Mouse (Mus musculus) spleen, postnatal 36 days (tissue): ENCODE results near the gene Gm20388.

Experiments used
- DNase-seq, 2 experiments: peaks; one replicate each; pipeline ENCODE4 v3.0.0; 2022; ENCODE audit warnings: low spot score in 2 of 2, mixed read lengths in 1 of 2

Gene Gm20388

GRCm38 (mm10) chr8:121932026-121932667, 2021.5 kb downstream of the Gm20388 start:
- DNase-seq: no peak

GRCm38 (mm10) chr8:121932668-121933520, 2022.3 kb downstream of the Gm20388 start:
- no peak for DNase-seq

DNA sequence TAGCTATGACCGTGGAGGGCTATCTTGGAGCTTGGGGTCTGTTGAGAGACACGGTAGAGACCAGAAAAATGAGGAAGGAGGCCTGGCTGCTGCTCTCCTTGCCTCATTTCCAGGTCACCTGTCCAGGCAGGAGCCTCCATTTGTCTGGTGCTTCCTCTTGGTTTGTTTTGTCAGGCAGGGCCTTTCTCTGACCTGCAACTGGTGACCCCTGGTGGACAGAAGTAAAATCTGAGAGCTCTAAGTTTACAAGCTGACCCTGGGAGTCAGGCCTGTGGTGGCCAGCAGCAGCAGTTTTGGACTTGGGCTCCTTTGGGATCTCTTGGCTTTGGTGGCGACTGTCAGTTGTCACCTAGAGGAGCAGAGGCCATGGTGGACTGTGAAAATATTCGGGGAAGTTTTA, 2023.9 kb downstream of the Gm20388 start:
- peak; percentile 22 to 32 for DNase-seq

DNA sequence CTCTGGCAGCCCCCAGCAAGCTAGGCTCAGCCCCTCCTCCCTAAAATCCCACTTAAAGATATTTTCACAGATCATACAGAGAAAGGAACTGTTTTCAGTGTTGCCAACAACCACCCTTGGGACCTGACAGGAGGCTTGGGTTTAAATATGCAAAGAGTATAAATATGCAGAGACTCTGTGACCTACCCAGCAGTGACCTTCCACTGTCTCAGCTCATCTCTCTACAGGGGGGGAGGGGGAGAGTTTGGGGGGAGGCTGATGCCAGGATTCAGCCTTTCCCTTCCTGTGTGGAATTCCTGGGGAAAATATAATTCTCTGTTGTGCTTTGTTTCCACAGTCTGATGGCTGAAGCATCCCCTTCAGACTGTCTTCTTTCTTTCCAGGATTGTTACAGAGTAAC, 2024.3 kb downstream of the Gm20388 start:
- DNase-seq: no peak

- no peak for DNase-seq
Observed at GRCm38 (mm10) chr8:121935341-121936294, 2025.0 kb downstream of the Gm20388 start.

DNA sequence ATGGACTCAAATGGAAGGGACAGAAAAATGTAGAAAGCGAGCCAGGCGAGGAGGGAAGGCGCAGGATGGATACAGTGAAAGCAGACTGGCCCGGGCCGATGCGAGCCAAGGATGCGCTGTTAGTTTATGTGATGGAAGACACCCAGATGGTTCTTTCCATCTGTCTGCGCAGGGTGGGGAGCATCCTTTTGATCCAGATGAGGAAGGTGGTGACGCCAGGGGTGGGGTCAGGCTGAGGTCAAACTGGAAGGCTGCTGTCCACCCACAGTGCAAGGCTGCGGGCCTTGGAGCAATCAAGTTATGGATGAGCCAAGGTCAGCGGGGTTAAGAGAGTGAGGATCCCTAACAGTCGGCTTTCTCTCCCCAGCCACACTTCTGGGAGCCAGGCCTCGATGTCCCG, 2025.8 kb downstream of the Gm20388 start:
- no peak for DNase-seq

- no peak for DNase-seq
Observed at GRCm38 (mm10) chr8:121938732-121939131, 2028.1 kb downstream of the Gm20388 start.

DNA sequence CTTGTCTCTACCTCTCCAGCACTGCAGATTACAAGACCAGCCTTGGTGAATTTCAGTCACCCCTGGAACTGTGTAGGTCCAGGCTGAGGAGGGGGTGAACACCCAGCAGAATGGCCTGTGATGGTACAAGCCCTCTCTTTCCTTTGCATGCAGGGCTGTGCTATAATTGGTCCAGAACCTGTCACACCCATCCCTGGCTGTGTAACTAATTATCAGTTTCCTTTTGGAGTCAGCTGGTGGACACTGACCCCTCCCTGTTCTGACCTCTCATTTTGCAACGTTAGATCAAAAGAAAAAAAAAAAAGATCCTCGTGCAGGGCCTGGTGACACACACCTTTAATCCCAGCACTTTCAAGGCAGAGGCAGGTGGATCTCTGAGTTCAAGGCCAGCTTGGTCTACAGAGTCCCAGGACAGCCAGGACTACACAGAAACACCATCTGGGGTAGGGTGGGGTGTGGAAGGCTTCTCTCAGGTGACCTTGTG, 2032.5 kb downstream of the Gm20388 start:
- no peak for DNase-seq

- DNase-seq: no peak
Observed at GRCm38 (mm10) chr8:121943716-121944115, 2033.1 kb downstream of the Gm20388 start.

- no peak for DNase-seq
Observed at GRCm38 (mm10) chr8:121944831-121945230, 2034.2 kb downstream of the Gm20388 start, which contains the start of gene Car5a. Car5a (minus strand) TSS chr8:121944904.

GRCm38 (mm10) chr8:121946351-121946750, 2035.7 kb downstream of the Gm20388 start:
- no peak for DNase-seq

DNA sequence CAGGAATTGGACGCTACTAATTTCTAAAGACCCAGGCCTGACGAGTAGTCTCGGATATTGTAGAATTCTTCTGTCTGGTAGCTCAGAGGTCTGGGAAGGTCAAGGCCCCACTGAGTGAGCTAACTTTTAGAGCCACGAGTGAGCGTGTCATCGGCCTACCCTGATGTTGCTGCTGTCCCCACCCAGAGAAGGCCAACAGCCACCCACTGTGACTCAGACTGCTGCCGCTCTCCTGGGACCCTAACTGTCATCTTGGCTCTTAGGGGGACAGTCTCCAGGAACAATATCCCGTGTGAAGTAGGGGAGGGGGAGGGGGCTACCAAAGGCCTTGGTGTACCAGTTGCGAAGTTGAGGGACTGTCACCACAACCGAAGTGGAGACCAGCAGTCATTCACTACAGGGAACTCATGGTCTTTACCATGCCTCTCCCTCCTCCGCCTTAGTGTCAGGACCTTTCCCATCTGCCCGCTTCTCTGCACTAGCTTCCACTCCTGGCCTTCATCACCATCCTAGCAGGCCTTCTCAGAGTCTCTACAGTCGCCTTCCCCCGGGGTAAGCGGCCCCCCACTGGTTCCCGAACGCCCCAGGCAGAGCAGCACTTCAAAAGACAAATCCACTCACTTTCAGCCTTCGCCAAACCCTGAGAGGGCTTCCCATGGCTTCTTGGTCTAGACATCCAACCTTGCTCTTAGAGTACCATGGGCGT, 2036.6 kb downstream of the Gm20388 start:
- DNase-seq: no peak

DNA sequence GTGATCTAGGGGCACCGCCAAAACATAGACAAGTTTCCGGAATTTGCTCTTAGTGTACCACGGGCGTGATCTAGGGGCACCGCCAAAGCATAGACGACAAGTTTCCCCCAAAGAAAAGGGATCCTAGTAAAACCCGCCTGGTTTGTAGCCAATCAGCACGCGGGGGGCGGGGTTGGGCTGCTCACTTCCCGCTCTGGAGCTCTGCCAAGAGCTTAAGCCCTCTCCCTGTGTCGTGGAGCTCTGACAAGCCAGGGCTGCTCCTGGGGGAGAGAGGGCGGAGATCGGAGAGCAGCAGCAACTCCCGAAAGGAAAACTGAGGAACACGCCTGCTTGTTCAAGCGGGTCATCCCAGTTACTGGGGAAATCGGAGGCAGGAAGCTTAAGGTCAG, 2037.1 kb downstream of the Gm20388 start:
- DNase-seq: peak; percentile 86 to 90

- DNase-seq: peak in 1 of 2 experiments; percentile 9
Observed at GRCm38 (mm10) chr8:121948321-121949145, 2037.9 kb downstream of the Gm20388 start.

DNA sequence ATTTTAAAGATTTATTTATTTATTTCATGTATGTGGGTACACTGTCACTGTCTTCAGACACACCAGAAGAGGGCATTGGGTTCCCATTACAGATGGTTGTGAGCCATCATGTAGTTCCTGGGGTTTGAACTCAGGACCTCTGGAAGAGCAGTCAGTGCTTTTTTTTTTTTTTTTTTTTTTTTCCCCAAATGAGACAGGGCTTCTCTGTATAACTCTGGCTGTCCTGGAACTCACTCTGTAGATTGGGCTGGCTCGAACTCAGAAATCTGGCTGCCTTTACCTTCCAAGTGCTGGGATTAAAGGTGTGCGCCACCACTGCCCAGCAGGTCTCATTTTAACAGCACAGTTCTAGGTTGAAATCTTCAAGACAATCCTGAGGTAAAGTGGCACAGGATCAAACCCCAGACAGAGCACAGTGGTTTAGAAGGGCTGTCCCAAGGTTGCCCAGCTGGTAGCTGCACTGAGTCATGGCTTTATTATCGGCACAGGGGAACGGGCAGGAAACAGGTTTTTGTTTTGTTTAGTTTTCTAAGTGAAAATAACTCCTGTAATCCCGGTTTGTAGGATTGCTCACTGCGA, 2038.7 kb downstream of the Gm20388 start, which contains the start of gene Banp:
Banp (plus strand) TSS at position 529 of the 579 bp plus-strand sequence.
- no peak for DNase-seq

DNA sequence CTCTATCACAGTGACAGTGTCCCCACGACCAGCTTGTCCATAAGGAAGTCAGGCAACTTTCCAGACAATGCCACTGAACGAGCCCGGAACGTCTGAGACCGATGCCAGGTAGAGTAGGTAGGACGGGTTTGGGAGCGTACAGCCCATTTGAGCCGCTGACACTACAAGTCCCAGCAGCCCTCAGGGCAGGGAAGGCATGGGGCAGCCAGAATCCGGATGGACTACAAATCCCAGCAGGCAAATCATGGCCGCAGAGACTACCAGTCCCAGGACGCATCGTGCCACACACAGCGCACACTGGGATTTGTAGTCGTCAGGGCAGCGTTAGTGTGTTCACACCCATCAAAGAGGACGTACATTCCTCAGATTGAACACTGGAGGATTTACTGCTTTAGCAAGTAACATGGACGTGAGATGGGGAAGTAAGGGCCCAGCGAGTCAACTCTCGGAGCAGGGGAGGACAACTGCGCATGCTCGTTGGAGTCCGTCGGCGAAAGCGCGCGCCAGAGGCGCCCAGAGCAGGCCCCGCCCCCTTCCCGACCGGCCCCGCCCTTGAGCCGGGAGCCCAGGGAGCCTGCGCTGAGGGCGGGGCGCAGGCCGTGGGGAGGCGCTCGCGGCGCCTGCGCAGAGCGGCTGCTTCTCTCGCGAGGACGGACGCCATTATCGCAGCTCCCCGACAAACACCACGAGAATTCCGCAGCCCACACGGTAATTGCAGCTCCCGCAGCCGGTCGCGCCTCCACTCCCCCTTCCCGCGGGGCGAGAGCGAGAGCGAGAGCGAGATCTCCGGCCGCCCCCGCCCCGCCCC, 2039.5 kb downstream of the Gm20388 start:
- peak; percentile 98 for DNase-seq

DNA sequence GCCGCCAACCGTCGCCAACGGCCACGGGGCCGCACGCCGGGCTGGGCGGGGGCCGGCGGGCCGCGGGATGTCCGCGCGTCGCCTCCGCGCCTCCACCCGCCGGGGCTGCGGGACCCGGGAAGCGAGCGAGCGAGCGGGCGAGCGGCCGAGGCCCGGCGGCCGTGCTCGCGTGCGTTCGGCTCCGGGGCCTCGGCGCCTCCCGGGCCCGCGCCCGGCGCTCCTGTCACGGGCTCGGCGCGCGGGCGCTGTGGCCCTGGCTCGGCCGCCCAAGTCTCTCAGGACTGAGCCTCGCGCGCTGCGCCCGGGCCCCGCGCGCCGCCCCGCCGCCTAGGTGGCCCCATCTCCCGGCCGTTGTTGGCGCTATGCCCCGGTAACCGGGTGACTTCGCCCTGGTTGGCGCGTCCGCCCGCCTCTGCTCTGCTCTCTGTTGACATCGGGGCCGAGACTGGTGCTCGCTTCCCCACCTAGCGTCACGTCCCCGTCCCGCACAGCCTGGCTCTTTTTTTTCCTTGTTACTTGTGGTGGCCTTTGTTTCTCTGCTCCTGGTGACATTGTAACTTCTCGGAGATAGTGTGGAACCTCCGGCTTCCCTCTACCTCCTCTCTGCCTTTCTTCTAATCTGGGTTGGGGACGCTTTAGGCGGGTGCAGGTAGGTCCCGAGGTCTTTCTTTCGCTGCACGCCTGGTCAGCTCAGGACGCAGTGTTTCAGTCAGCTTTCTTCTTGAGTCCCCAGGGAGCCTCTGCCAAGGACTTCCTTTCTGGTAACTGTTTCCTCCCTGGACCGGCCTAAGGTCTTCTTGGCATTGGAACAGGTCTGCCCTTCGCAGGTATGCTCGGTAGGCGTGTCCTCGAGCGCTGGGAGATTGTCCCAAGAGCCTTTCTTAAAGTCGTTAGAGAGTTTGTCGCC, 2040.4 kb downstream of the Gm20388 start:
- DNase-seq: peak; percentile 47 to 60

- no peak for DNase-seq
Observed at GRCm38 (mm10) chr8:121951656-121952009, 2041.0 kb downstream of the Gm20388 start.
